9 mouse cellular contexts compared by ENCODE assay signal in genomic region chr15:99590429-99591084, GRCm38 (mm10). TPM values are rescaled to one million over a fixed set of nuclear protein-coding genes. Genes with fewer than 3 reads are reported as not detected.
A peak's percentile ranks its signal among the peaks of the same experiment; 100 is the strongest.
DNase-seq lines count a peak whose midpoint lies in the region; ATAC-seq and TF ChIP-seq lines count a peak whose summit lies in the region.
"Had no signal": no experiment of that assay in that cellular context is flagged by ENCODE, and none has a peak within 500 bp of the region (broad histone marks: within the 10 kb centered on the region; RNA-seq: fewer than 3 reads in every experiment).

Gene Aqp5, plus strand, starts transcription at chr15:99590782.

- H3K4me1 ChIP-seq in forebrain, embryonic 12.5 days = peaks cover 9% of the 10 kb centered on the region
- peaks cover 8% of the 10 kb centered on the region; the same call in 1 of the 2 replicates for H3K4me1 ChIP-seq in limb, embryonic 12.5 days (replicated peaks)
- peaks cover 6% of the 10 kb centered on the region; the same call in 1 of the 2 replicates for H3K4me1 ChIP-seq in neural tube, embryonic 12.5 days

- TF ChIP-seq CTCF in layer of hippocampus, adult 2 months (conservative IDR thresholded peaks at IDR 0.05) = no peak

- 0 out of 2 replicates have a peak within 1 kb of the TSS, but pooled peaks have one; percentile 25 for H3K9ac ChIP-seq in forebrain, embryonic 12.5 days
- H3K9ac ChIP-seq in limb, embryonic 12.5 days (replicated peaks) = no peak within 1 kb of the TSS
- H3K9ac ChIP-seq in neural tube, embryonic 12.5 days = peak within 1 kb of the TSS; percentile 52; the same call in 1 of the 2 replicates

- no peak for DNase-seq in layer of hippocampus, adult 2 months (ENCODE audit: low spot score in 2 of 2)
- no peak for DNase-seq in layer of hippocampus, adult 11-12 months (ENCODE audit: low spot score)
- no peak for DNase-seq in spleen, postnatal 4 days (ENCODE audit: low spot score in 2 of 2)
- no peak for DNase-seq in yolk sac, embryonic 10.5 days (ENCODE audit: low spot score)
- DNase-seq in kidney, adult 11 months = no peak

- peak; percentile 75 for ATAC-seq in forebrain, embryonic 12.5 days (ENCODE audit: low FRiP score)
- no peak for ATAC-seq in limb, embryonic 12.5 days (ENCODE audit: insufficient number of reproducible peaks, insufficient read depth, low FRiP score, low TSS enrichment, low read depth)
- ATAC-seq in neural tube, embryonic 12.5 days (ENCODE audit: low FRiP score, low read depth) = peak; percentile 54; the same call in 1 of the 2 replicates

- peak within 1 kb of the TSS; percentile 58 for H3K4me2 ChIP-seq in forebrain, embryonic 12.5 days
- H3K4me2 ChIP-seq in limb, embryonic 12.5 days = peak within 1 kb of the TSS; percentile 60
- H3K4me2 ChIP-seq in neural tube, embryonic 12.5 days (replicated peaks) = peak within 1 kb of the TSS; percentile 65

- H3K9me3 ChIP-seq in forebrain, embryonic 12.5 days = no peaks in the 10 kb centered on the region
- H3K9me3 ChIP-seq in limb, embryonic 12.5 days = no peaks in the 10 kb centered on the region
- H3K9me3 ChIP-seq in neural tube, embryonic 12.5 days = no peaks in the 10 kb centered on the region

- H3K27me3 ChIP-seq in forebrain, embryonic 12.5 days = peaks cover 100% of the 10 kb centered on the region
- H3K27me3 ChIP-seq in limb, embryonic 12.5 days = peaks cover 100% of the 10 kb centered on the region
- peaks cover 97% of the 10 kb centered on the region for H3K27me3 ChIP-seq in neural tube, embryonic 12.5 days (replicated peaks)

- no peaks in the 10 kb centered on the region for H3K36me3 ChIP-seq in forebrain, embryonic 12.5 days (replicated peaks)
- H3K36me3 ChIP-seq in limb, embryonic 12.5 days = no peaks in the 10 kb centered on the region
- H3K36me3 ChIP-seq in neural tube, embryonic 12.5 days = no peaks in the 10 kb centered on the region

- 3% methylated on average over 57 of the region's 83 CpGs for WGBS in forebrain, embryonic 12.5 days
- WGBS in limb, embryonic 12.5 days = 2% methylated on average over 64 of the region's 83 CpGs
- WGBS in neural tube, embryonic 12.5 days = 2% methylated on average over 80 of the region's 83 CpGs

- peak within 1 kb of the TSS; percentile 26; the same call in 1 of the 2 replicates for H3K4me3 ChIP-seq in layer of hippocampus, adult 2 months
- H3K4me3 ChIP-seq in forebrain, embryonic 12.5 days (replicated peaks) = peak within 1 kb of the TSS; percentile 45
- peak within 1 kb of the TSS; percentile 45 for H3K4me3 ChIP-seq in limb, embryonic 12.5 days (replicated peaks)
- H3K4me3 ChIP-seq in neural tube, embryonic 12.5 days = peak within 1 kb of the TSS; percentile 41

- no peak within 1 kb of the TSS for H3K27ac ChIP-seq in layer of hippocampus, adult 2 months
- no peak within 1 kb of the TSS for H3K27ac ChIP-seq in forebrain, embryonic 12.5 days
- no peak within 1 kb of the TSS for H3K27ac ChIP-seq in limb, embryonic 12.5 days
- H3K27ac ChIP-seq in neural tube, embryonic 12.5 days = no peak within 1 kb of the TSS

RNA-seq across cellular contexts. Expression of gene Aqp5, which starts in this region (rescaled TPM):
- total RNA-seq in layer of hippocampus, adult 2 months (2021) = not detected
- 0.22 and 0.69 TPM in 2 replicates for polyA plus RNA-seq in forebrain, embryonic 12.5 days (2016; fragmentation: Nextera tagmentation; extraction: Ambion mirVana)
- not detected in 2 replicates for polyA plus RNA-seq in limb, embryonic 12.5 days (2016; fragmentation: Nextera tagmentation; extraction: Ambion mirVana)
- 2.3 and 2.9 TPM in 2 replicates for polyA plus RNA-seq in neural tube, embryonic 12.5 days (2016; fragmentation: Nextera tagmentation; extraction: Ambion mirVana)
- total RNA-seq: neutrophil, adult 5-6 weeks had no signal

Comparison
In these comparisons a context has a peak if more than half of its experiments do, and no peak if none do; other contexts are left out.
1. Peak in ATAC-seq, H3K4me3 ChIP-seq, H3K9ac ChIP-seq and H3K4me2 ChIP-seq in forebrain, embryonic 12.5 days; RNA of the gene not detected or under 1 TPM.